Mouse (Mus musculus) neural tube, embryonic 12.5 days (tissue): Measurements from ENCODE around the gene Pcdh19. TPM values are rescaled to one million over a fixed set of nuclear protein-coding genes. Genes with fewer than 3 reads are reported as not detected.
A peak's percentile ranks its signal among the peaks of the same experiment; 100 is the strongest.
"Not testable (repeated sequence)": the region's sequence is repeated elsewhere in the genome, so short reads cannot be mapped to it uniquely, and the experiment has no call there.

Experiments used
- ATAC-seq: fragments of 200-750 bp; cut with Nextera tagmentation; 2 replicates; pipeline ENCODE4 v1.8.0; 2017; ENCODE audit warnings: low read depth, mild to moderate bottlenecking, moderate TSS enrichment, moderate library complexity; ENCODE audit not compliant: low FRiP score
- H3K27ac ChIP-seq: fragments of 300-500 bp; sonication (generic); 2 replicates; pipeline ENCODE4 v1.5.1; 2016
- H3K27me3 ChIP-seq: fragments of 300-500 bp; sonication (generic); replicated peaks from 2 replicates; pipeline ENCODE4 v1.6.1; 2016; ENCODE audit warnings: mild to moderate bottlenecking
- H3K36me3 ChIP-seq: fragments of 300-500 bp; sonication (generic); 2 replicates; pipeline ENCODE4 v1.6.1; 2016; ENCODE audit warnings: mild to moderate bottlenecking
- H3K4me1 ChIP-seq: fragments of 300-500 bp; sonication (generic); 2 replicates; pipeline ENCODE4 v1.6.1; 2016
- H3K4me2 ChIP-seq: fragments of 300-500 bp; sonication (generic); replicated peaks from 2 replicates; pipeline ENCODE4 v1.6.1; 2016; ENCODE audit warnings: mild to moderate bottlenecking
- H3K4me3 ChIP-seq: fragments of 300-500 bp; sonication (generic); 2 replicates; pipeline ENCODE4 v1.5.1; 2016
- H3K9ac ChIP-seq: fragments of 300-500 bp; sonication (generic); 2 replicates; pipeline ENCODE4 v1.6.1; 2016; ENCODE audit warnings: mild to moderate bottlenecking
- H3K9me3 ChIP-seq: fragments of 300-500 bp; sonication (generic); 2 replicates; pipeline ENCODE4 v1.6.1; 2016; ENCODE audit warnings: mild to moderate bottlenecking
- WGBS: fragments of 180-500 bp; shearing (Covaris S2); methylation state at CpG from one replicate; pipeline ENCODE4 v1.1.7; 2016; 5-methylcytosine and 5-hydroxymethylcytosine counted together
- polyA plus RNA-seq: library from polyadenylated mRNA; unstranded; fragments of >200 nt; fragmentation: Nextera tagmentation; extraction: Ambion mirVana; gene quantifications from 2 replicates; pipeline ENCODE4 v1.2.1, GENCODE M21; 2016

Gene Pcdh19
- 6.6 TPM in 2 replicates for polyA plus RNA-seq

GRCm38 (mm10) chrX:133688840-133689239, at the start of gene Pcdh19:
Pcdh19 (minus strand) TSS chrX:133688987.
- Histone ChIP-seq H3K36me3 (no peaks in the 10 kb centered on the region), H3K9me3 (no peaks in the 10 kb centered on the region), H3K27ac (no peak within 1 kb of the TSS), H3K4me3 (peak within 1 kb of the TSS; percentile 50), H3K4me2 (peak within 1 kb of the TSS; percentile 78), H3K4me1 (no peaks in the 10 kb centered on the region), H3K27me3 (0 out of 2 replicates have a peak, but pooled peaks cover 6% of the 10 kb centered on the region), H3K9ac (peak within 1 kb of the TSS; percentile 49)
- 26% methylated on average over 26 of the region's 26 CpGs for WGBS
- ATAC-seq, result peak; percentile 93

- H3K27me3 ChIP-seq, result no peaks in the 10 kb centered on the region
- H3K27ac ChIP-seq, result no peak overlapping the region
- WGBS, result 95% methylated on average over 2 of the region's 2 CpGs
Measured at GRCm38 (mm10) chrX:133735871-133736270, 47.1 kb upstream of the Pcdh19 start.

DNA sequence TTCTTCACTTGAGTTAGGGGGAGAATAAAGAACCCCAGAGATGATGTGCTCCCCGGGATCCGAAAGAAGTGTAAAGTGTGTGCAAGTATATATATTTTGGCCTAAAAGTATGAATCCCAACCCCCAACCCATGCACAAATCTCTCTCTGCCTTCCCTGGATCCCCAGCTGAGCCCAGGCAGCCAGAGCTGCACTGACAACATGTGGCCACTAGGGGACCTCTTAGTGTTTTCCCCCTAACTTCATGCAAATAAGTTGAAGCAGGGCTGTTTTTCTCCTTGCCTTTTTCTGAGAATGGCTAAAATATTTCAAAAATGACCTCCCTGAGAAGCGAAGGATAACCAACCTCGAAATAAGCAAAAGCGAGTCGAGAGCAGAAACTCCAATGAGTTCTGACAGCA, 46.2 kb upstream of the Pcdh19 start:
- Histone ChIP-seq H3K36me3 (no peaks in the 10 kb centered on the region), H3K9me3 (no peaks in the 10 kb centered on the region), H3K4me2 (no peak overlapping the region), H3K4me1 (no peaks in the 10 kb centered on the region), H3K27ac (no peak overlapping the region), H3K27me3 (no peaks in the 10 kb centered on the region), H3K9ac (no peak overlapping the region), H3K4me3 (no peak overlapping the region)
- ATAC-seq, result no peak
- WGBS, result 47% methylated on average over 6 of the region's 6 CpGs

More at GRCm38 (mm10) chrX:133735871-133736270, 47.1 kb upstream of the Pcdh19 start:
- H3K36me3 ChIP-seq, result no peaks in the 10 kb centered on the region
- H3K4me2 ChIP-seq, result no peak overlapping the region
- H3K9ac ChIP-seq, result no peak overlapping the region
- no peak for ATAC-seq
- no peaks in the 10 kb centered on the region for H3K9me3 ChIP-seq
- no peak overlapping the region for H3K4me3 ChIP-seq
- no peaks in the 10 kb centered on the region for H3K4me1 ChIP-seq

- no peak overlapping the region for H3K9ac ChIP-seq
- 86% methylated on average over 3 of the region's 3 CpGs for WGBS
- no peaks in the 10 kb centered on the region for H3K36me3 ChIP-seq
- H3K4me2 ChIP-seq, result no peak overlapping the region
- H3K4me3 ChIP-seq, result no peak overlapping the region
- H3K27ac ChIP-seq, result no peak overlapping the region
- H3K27me3 ChIP-seq, result no peaks in the 10 kb centered on the region
- no peak for ATAC-seq
- no peaks in the 10 kb centered on the region for H3K9me3 ChIP-seq
- H3K4me1 ChIP-seq, result no peaks in the 10 kb centered on the region
Measured at GRCm38 (mm10) chrX:133721517-133721916, 32.7 kb upstream of the Pcdh19 start.

DNA sequence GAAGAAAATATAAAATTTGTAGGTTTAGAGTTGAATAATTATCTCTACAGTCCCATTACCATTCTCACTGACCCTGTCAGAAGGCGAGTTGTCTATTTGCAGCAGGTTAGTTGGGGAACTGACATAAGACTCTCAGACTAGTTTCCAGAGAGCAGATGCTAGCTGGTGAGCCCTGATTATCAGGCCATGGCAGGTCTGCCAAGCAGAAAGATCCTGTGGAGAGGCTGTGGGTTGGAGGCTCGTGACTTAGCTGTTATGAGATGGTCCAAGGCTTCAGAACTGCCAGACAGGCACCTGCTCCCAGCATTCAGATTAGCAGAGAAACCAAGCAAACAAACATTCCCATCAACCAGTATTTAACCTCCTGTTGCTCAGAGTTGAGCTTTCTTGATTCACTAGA, 21.8 kb upstream of the Pcdh19 start:
- Histone ChIP-seq H3K9ac (no peak overlapping the region), H3K9me3 (no peaks in the 10 kb centered on the region), H3K4me1 (no peaks in the 10 kb centered on the region), H3K27ac (no peak overlapping the region), H3K4me3 (no peak overlapping the region), H3K27me3 (no peaks in the 10 kb centered on the region), H3K36me3 (no peaks in the 10 kb centered on the region), H3K4me2 (no peak overlapping the region)
- 59% methylated on average over 2 of the region's 2 CpGs for WGBS
- no peak for ATAC-seq

DNA sequence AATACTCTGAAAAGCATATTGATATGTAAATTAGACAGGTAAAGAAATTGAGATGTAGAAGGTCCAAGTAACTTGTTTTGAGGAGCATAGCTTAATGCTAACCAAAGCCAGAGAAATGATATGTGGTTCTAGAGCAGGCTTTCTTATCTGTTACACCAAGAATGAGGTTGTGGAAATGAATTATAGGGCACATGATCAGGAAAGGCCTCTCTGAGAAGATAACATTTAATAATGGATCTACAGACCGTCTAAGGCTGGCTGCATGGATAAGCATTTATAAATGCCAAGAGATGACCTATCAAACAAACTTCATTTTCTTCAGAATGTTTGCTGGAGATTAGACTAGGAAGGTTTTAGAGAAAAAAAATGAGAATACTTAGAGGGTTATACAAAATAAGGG, 14.1 kb upstream of the Pcdh19 start:
- H3K9ac ChIP-seq, result no peak overlapping the region
- ATAC-seq, result no peak
- no peak overlapping the region for H3K4me3 ChIP-seq
- no peaks in the 10 kb centered on the region for H3K36me3 ChIP-seq
- no peak overlapping the region for H3K27ac ChIP-seq
- H3K27me3 ChIP-seq, result no peaks in the 10 kb centered on the region
- H3K9me3 ChIP-seq, result no peaks in the 10 kb centered on the region
- H3K4me1 ChIP-seq, result no peaks in the 10 kb centered on the region
- WGBS, result 85% methylated on average over 1 of the region's 1 CpGs
- H3K4me2 ChIP-seq, result no peak overlapping the region

DNA sequence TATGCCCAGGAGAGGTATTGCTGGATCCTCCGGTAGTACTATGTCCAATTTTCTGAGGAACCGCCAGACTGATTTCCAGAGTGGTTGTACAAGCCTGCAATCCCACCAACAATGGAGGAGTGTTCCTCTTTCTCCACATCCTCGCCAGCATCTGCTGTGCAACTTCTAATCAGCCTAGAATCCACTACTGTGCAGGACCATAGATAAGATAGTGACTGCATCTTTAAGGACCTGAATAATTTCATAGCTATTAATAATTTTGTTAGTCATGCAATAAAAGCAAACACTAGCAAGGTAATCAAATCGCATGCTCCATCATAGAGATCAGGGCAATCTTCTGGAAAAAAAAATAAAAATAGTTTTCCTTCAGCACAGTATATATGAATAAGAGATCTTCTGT, 9.1 kb upstream of the Pcdh19 start:
- H3K27ac ChIP-seq, H3K9me3 ChIP-seq, H3K4me3 ChIP-seq, H3K27me3 ChIP-seq, H3K4me2 ChIP-seq, H3K9ac ChIP-seq, ATAC-seq, H3K36me3 ChIP-seq, H3K4me1 ChIP-seq: not testable (repeated sequence)
- WGBS, result 90% methylated on average over 3 of the region's 4 CpGs

GRCm38 (mm10) chrX:133696461-133696860, 7.7 kb upstream of the Pcdh19 start:
- 52% methylated on average over 4 of the region's 4 CpGs for WGBS
- Histone ChIP-seq H3K4me2 (no peak overlapping the region), H3K4me3 (no peak overlapping the region), H3K36me3 (no peaks in the 10 kb centered on the region), H3K27ac (no peak overlapping the region), H3K4me1 (no peaks in the 10 kb centered on the region), H3K9me3 (no peaks in the 10 kb centered on the region), H3K27me3 (no peaks in the 10 kb centered on the region), H3K9ac (no peak overlapping the region)
- no peak for ATAC-seq

DNA sequence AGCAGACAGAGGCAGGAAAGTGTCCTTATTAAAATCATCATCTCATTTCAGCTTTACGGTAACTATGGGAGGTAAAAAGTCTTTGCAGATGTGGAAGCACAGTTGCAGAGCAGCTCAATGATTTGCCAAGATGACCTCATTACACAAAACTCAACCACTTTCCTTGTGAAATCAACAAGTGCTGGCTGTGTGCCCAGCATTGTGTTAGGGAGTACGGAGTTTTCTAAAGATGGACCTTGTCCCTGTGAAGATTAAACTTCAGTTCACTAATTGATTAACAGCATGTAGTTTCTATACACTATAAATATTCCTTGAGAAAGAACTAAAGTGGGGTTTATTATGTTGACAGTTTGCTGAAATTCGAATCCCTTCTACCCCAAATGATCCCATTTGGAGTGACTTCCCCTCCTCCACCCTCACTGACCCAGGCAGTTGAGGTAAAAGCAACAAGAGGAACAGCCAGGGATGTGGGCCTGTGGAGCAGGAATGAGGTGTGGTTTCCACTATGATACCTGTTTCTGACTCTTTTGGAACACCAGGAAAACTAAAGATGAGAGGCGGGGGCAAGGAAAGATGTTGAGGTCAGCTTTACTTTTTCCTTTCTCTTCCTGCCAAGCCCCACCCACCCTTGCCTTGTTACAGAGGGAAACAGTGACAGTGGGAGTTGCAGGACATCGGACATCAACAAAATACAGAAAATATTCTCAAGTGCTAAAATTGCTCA, 4.4 kb upstream of the Pcdh19 start:
- no peak for ATAC-seq
- 71% methylated on average over 5 of the region's 5 CpGs for WGBS
- H3K36me3 ChIP-seq, result no peaks in the 10 kb centered on the region

DNA sequence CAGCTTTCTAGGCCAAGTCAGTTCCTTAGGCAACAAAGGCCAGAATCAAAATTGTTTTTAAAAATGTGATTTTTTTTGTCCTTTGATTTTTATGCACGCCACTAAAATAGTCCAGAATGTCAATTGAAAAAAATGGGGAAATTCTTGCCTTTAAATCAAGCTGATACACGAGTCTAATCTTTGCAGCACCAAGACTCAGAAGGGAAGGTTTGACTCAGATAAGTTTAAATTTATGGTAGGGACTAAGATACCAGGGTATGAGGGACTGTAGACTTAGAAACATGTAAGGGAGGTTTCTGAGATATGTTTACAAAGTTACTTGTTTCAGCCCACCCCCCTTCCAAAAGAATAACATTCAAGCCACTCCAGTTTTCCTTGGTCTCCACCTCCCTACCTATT, 3.6 kb upstream of the Pcdh19 start:
- no peak for ATAC-seq

More for the DNA sequence above, 4.4 kb upstream of the Pcdh19 start:
- no peak overlapping the region for H3K9ac ChIP-seq
- no peak overlapping the region for H3K4me2 ChIP-seq
- no peak overlapping the region for H3K27ac ChIP-seq
- no peaks in the 10 kb centered on the region for H3K4me1 ChIP-seq
- H3K9me3 ChIP-seq, result no peaks in the 10 kb centered on the region
- H3K4me3 ChIP-seq, result no peak overlapping the region
- no peaks in the 10 kb centered on the region for H3K27me3 ChIP-seq

DNA sequence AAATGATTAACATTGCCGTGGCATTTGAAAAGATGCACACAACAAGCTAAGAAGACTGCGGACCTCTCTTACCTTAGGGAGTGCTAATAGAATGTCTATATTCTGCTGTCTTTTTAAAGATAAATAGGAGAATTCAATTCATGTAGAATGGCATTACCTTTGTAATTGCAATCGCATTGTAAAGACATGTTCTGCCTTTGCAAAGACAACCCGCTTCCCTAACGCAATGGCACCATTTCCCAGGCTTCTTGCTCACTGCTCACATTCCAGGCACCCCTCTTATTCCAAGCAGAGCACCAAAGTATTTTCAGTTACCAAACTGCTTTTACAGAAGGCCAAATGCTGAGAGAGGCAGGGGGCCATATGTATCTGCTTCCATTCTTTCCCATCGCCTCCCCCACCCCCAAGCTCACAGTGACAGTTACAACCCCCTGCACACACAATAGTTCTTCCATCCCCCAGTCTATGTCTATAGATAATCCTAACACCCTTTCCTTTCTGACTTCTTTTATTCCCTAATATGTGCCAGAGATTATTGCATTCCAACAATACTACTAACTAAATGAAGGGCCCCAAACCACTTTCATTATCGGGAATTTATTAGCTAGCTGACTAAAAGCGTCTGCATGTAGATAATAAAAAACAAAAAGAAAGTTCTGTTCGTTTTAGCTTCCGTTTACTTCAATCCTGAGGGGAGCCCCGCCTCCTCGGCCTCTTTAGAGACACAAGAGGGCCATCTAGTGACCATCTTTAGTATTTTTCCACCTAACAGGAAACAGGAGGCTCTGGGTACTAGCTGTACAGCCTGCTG, 3.0 kb upstream of the Pcdh19 start:
- 0 out of 2 replicates have a peak, but pooled peaks cover 3% of the 10 kb centered on the region for H3K27me3 ChIP-seq
- no peaks in the 10 kb centered on the region for H3K4me1 ChIP-seq
- WGBS, result 16% methylated on average over 12 of the region's 12 CpGs
- no peaks in the 10 kb centered on the region for H3K36me3 ChIP-seq
- no peaks in the 10 kb centered on the region for H3K9me3 ChIP-seq
- peak overlapping the region; percentile 19; the same call in 1 of the 2 replicates for H3K4me3 ChIP-seq
- no peak overlapping the region for H3K27ac ChIP-seq
- H3K4me2 ChIP-seq, result peak overlapping the region; percentile 78
- no peak overlapping the region for H3K9ac ChIP-seq
- no peak for ATAC-seq

More for the DNA sequence above, 3.6 kb upstream of the Pcdh19 start:
- H3K4me3 ChIP-seq, result no peak overlapping the region
- H3K9ac ChIP-seq, result no peak overlapping the region
- H3K4me1 ChIP-seq, result no peaks in the 10 kb centered on the region
- H3K9me3 ChIP-seq, result no peaks in the 10 kb centered on the region
- no peak overlapping the region for H3K4me2 ChIP-seq
- WGBS, result 49% methylated on average over 2 of the region's 2 CpGs
- H3K27ac ChIP-seq, result no peak overlapping the region
- 0 out of 2 replicates have a peak, but pooled peaks cover under 1% of the 10 kb centered on the region for H3K27me3 ChIP-seq
- H3K36me3 ChIP-seq, result no peaks in the 10 kb centered on the region

DNA sequence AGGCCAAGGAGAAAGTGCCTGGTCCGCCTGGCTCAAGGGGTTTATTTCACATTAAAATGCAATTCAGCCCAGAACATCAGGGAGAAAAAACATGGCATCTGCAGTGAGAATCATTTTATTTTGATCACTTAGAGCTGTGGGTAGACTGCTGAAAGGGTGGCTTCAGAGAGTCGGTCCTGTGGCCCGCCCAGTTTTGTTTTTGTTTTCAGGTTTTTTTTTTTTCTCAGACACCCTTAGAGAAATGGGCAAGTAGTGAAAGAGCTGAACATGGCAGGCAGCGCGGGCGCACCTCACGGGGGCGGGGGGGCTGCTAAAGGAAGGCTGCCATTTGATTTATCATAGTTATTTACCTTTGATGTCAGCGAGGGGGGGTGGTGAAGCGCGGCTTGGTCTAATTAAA, 2.0 kb upstream of the Pcdh19 start:
- WGBS, result 17% methylated on average over 11 of the region's 11 CpGs
- H3K27ac ChIP-seq, result no peak overlapping the region

More for the DNA sequence above, 2.0 kb upstream of the Pcdh19 start:
- no peaks in the 10 kb centered on the region for H3K36me3 ChIP-seq
- no peaks in the 10 kb centered on the region for H3K9me3 ChIP-seq
- peak overlapping the region; percentile 19; the same call in 1 of the 2 replicates for H3K4me3 ChIP-seq
- H3K4me2 ChIP-seq, result peak overlapping the region; percentile 78
- H3K4me1 ChIP-seq, result no peaks in the 10 kb centered on the region
- no peak overlapping the region for H3K9ac ChIP-seq
- no peak for ATAC-seq
- H3K27me3 ChIP-seq, result 0 out of 2 replicates have a peak, but pooled peaks cover 6% of the 10 kb centered on the region
